Mouse (Mus musculus) heart, postnatal 0 days (tissue): Measurements from ENCODE around the gene Tecpr2.

ENCODE experiments used
- CTCF ChIP-seq: IDR thresholded peaks from 2 replicates; pipeline ENCODE4 v1.5.1; 2016; ENCODE audit warnings: antibody characterized with exemption, control low read depth, low read depth
- EP300 ChIP-seq: IDR thresholded peaks from 2 replicates; pipeline ENCODE4 v1.6.1; 2016; ENCODE audit warnings: antibody characterized with exemption, low read depth

DNA sequence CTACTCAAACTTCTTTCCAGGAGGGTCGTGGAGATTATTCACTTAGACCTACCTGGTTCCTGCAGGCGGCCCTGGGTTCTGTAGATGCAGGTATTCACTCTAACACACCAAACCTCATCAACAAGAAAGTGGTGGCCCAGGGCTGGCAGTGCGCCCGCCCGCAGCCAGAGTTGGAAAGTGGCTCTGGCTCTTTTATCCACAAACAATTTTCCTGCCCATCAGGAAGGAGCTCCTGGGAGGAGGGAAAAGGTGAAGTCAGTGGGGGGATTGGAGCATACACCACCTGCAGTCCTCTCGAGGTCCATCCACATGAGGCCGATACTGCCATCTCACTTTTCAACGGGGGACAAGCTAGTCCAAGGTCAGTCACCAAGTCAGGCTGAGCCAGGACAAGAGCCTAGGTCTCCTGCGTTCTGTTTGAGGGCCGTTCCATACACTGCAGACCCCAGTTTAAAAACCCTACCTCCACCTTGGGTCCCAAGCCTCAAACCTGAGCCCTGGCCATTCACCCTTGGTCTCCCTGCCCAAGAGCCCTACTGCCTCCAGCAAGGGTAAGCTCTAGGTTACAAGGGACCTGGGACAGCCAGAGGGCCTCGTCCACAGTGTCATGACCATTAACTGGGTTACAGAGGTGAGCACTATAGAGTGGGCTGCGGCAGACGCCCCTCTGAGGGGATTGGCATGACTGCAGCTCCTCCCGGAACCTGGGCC, 89.0 kb downstream of the Tecpr2 start:
- TF ChIP-seq CTCF (no peak; the same call in 1 of the 2 replicates), EP300 (no peak)
